Mouse (Mus musculus) spleen, adult 2 months (tissue): ENCODE measurements around the gene Plekhm3. TPM values are rescaled to one million over a fixed set of nuclear protein-coding genes. Genes with fewer than 3 reads are reported as not detected.

Experiments
- DNase-seq, 2 experiments: peaks; one replicate each; pipeline versions ENCODE4 v3.0.0 to v3.0.0-alpha.2; 2012 to 2021; ENCODE audit warnings: low spot score in 2 of 2, low read depth in 1 of 2
- H3K27ac ChIP-seq: fragments of 200-500 bp; 2 replicates; pipeline ENCODE4 v1.5.1; 2012; ENCODE audit warnings: low read length, inconsistent platforms; ENCODE audit not compliant: insufficient read depth
- H3K27me3 ChIP-seq: fragments of 200-500 bp; 2 replicates; pipeline ENCODE4 v1.6.1; 2012; ENCODE audit warnings: mild to moderate bottlenecking, moderate library complexity, low read length, inconsistent platforms; ENCODE audit not compliant: control insufficient read depth, insufficient read depth
- H3K36me3 ChIP-seq: fragments of 200-500 bp; 2 replicates; pipeline ENCODE4 v1.6.1; 2012; ENCODE audit warnings: mild to moderate bottlenecking, low read length, inconsistent platforms; ENCODE audit not compliant: control insufficient read depth, insufficient read depth
- H3K4me1 ChIP-seq: fragments of 200-500 bp; 2 replicates; pipeline ENCODE4 v1.6.1; 2011; ENCODE audit warnings: inconsistent platforms; ENCODE audit not compliant: control insufficient read depth, insufficient read depth, insufficient read length
- H3K4me3 ChIP-seq: fragments of 200-500 bp; 2 replicates; pipeline ENCODE4 v1.5.1; 2011; ENCODE audit warnings: mild to moderate bottlenecking, inconsistent platforms; ENCODE audit not compliant: insufficient read depth, insufficient read length; ENCODE audit errors: extremely low read depth
- CTCF ChIP-seq: fragments of 200-500 bp; IDR thresholded peaks from 2 replicates; pipeline ENCODE4 v1.5.1; 2011; ENCODE audit warnings: mild to moderate bottlenecking, inconsistent platforms; ENCODE audit not compliant: insufficient read depth, insufficient read length, insufficient replicate concordance; ENCODE audit errors: extremely low read depth
- POLR2A ChIP-seq: fragments of 200-500 bp; IDR thresholded peaks from 2 replicates; pipeline ENCODE4 v1.6.1; 2011; ENCODE audit warnings: low read depth, low read length, inconsistent platforms
- WGBS: fragments of 180-500 bp; shearing (Covaris S2); methylation state at CpG from one replicate; pipeline ENCODE4 v1.1.7; 2018; 5-methylcytosine and 5-hydroxymethylcytosine counted together
- polyA plus RNA-seq: library from polyadenylated mRNA; depleted of rRNA; stranded (reverse); fragments of >200 nt; gene quantifications from 2 replicates; pipeline ENCODE4 v1.2.3, GENCODE M21; 2012

Gene Plekhm3
- polyA plus RNA-seq, 1 experiment = 11.7 TPM

- no peaks in the 10 kb centered on the region; the same call in 1 of the 2 replicates for H3K36me3 ChIP-seq
- TF ChIP-seq CTCF (no peak), POLR2A (no peak)
Observed at GRCm38 (mm10) chr1:64843900-64844616, 112.6 kb downstream of the Plekhm3 start.

GRCm38 (mm10) chr1:64840930-64841329 lies 115.7 kb downstream of the Plekhm3 start:
- no peaks in the 10 kb centered on the region for H3K4me1 ChIP-seq
- H3K4me3 ChIP-seq = no peak overlapping the region
- H3K27ac ChIP-seq = no peak overlapping the region
- DNase-seq = no peak
- no peak for TF ChIP-seq POLR2A
- no peak for TF ChIP-seq CTCF
- 55% methylated on average over 1 of the region's 1 CpGs for WGBS
- no peaks in the 10 kb centered on the region; the same call in 1 of the 2 replicates for H3K36me3 ChIP-seq
- no peaks in the 10 kb centered on the region for H3K27me3 ChIP-seq

More at GRCm38 (mm10) chr1:64843900-64844616, 112.6 kb downstream of the Plekhm3 start:
- Histone ChIP-seq H3K27ac (no peak overlapping the region), H3K4me3 (no peak overlapping the region), H3K27me3 (no peaks in the 10 kb centered on the region), H3K4me1 (no peaks in the 10 kb centered on the region)
- no peak for DNase-seq
- WGBS = 95% methylated on average over 3 of the region's 3 CpGs

- TF ChIP-seq CTCF (no peak), POLR2A (no peak)
- H3K4me1 ChIP-seq = no peaks in the 10 kb centered on the region
- no peaks in the 10 kb centered on the region for H3K36me3 ChIP-seq
- H3K27me3 ChIP-seq = no peaks in the 10 kb centered on the region
- no peak for DNase-seq
- WGBS = 90% methylated on average over 5 of the region's 5 CpGs
- H3K4me3 ChIP-seq = no peak overlapping the region
- H3K27ac ChIP-seq = no peak overlapping the region
Observed at GRCm38 (mm10) chr1:64836584-64836983, 120.0 kb downstream of the Plekhm3 start.

GRCm38 (mm10) chr1:64836114-64836513 lies 120.5 kb downstream of the Plekhm3 start:
- no peaks in the 10 kb centered on the region for H3K27me3 ChIP-seq
- WGBS = 88% methylated on average over 3 of the region's 3 CpGs
- no peak for DNase-seq
- no peaks in the 10 kb centered on the region for H3K36me3 ChIP-seq
- H3K4me1 ChIP-seq = no peaks in the 10 kb centered on the region
- no peak overlapping the region for H3K4me3 ChIP-seq
- no peak overlapping the region for H3K27ac ChIP-seq
- TF ChIP-seq CTCF (no peak), POLR2A (no peak)

GRCm38 (mm10) chr1:64831552-64831951 lies 125.1 kb downstream of the Plekhm3 start:
- WGBS = 56% methylated on average over 2 of the region's 2 CpGs
- H3K4me1 ChIP-seq = no peaks in the 10 kb centered on the region
- H3K27ac ChIP-seq = no peak overlapping the region
- no peak for DNase-seq
- TF ChIP-seq CTCF (no peak), POLR2A (no peak)
- no peaks in the 10 kb centered on the region for H3K36me3 ChIP-seq
- no peaks in the 10 kb centered on the region for H3K27me3 ChIP-seq
- no peak overlapping the region for H3K4me3 ChIP-seq

- DNase-seq = no peak
- no peak for TF ChIP-seq POLR2A
- TF ChIP-seq CTCF = no peak
- WGBS = 90% methylated on average over 5 of the region's 5 CpGs
- Histone ChIP-seq H3K27me3 (no peaks in the 10 kb centered on the region), H3K4me3 (no peak overlapping the region), H3K27ac (no peak overlapping the region), H3K36me3 (no peaks in the 10 kb centered on the region), H3K4me1 (no peaks in the 10 kb centered on the region)
Observed at GRCm38 (mm10) chr1:64827434-64827833, 129.2 kb downstream of the Plekhm3 start.
